Mouse (Mus musculus) erythroblast, embryonic 14.5 days (primary cell): ENCODE results near the gene N4bp1. TPM values are rescaled to one million over a fixed set of nuclear protein-coding genes. Genes with fewer than 3 reads are reported as not detected.

ENCODE experiments used
- H3K27me3 ChIP-seq: 2 replicates; pipeline ENCODE4 v1.6.1; 2012; ENCODE audit warnings: inconsistent platforms; ENCODE audit not compliant: control insufficient read depth
- H3K36me3 ChIP-seq: 2 replicates; pipeline ENCODE4 v1.6.1; 2012; ENCODE audit warnings: mild to moderate bottlenecking, inconsistent platforms; ENCODE audit not compliant: control insufficient read depth
- H3K4me1 ChIP-seq: 2 replicates; pipeline ENCODE4 v1.6.1; 2012; ENCODE audit warnings: inconsistent platforms; ENCODE audit not compliant: control insufficient read depth
- H3K4me3 ChIP-seq: replicated peaks from 2 replicates; pipeline ENCODE3; 2012; ENCODE audit warnings: moderate library complexity, mild to moderate bottlenecking, inconsistent platforms
- H3K9me3 ChIP-seq: 2 replicates; pipeline ENCODE4 v1.6.1; 2012; ENCODE audit warnings: low read length, inconsistent platforms, mixed read lengths; ENCODE audit not compliant: control insufficient read depth
- GATA1 ChIP-seq: IDR thresholded peaks from 2 replicates; pipeline ENCODE4 v1.6.1; 2012; ENCODE audit warnings: low read length, inconsistent platforms, mixed read lengths
- TAL1 ChIP-seq: IDR thresholded peaks from 3 replicates; pipeline ENCODE4 v1.6.1; 2012; ENCODE audit warnings: low read length, inconsistent platforms, mixed read lengths
- polyA plus RNA-seq: library from polyadenylated mRNA; stranded (reverse); fragments of >175 nt; gene quantifications from 2 replicates; pipeline ENCODE4 v1.2.3, GENCODE M21; 2012

The N4bp1 gene
- polyA plus RNA-seq, 1 experiment: 0.37 TPM

- Histone ChIP-seq H3K36me3 (no peaks in the 10 kb centered on the region), H3K9me3 (no peaks in the 10 kb centered on the region), H3K27me3 (no peaks in the 10 kb centered on the region), H3K4me1 (peaks cover 2% of the 10 kb centered on the region), H3K4me3 (no peak overlapping the region)
- TF ChIP-seq GATA1 (no peak), TAL1 (no peak)
Observed at GRCm38 (mm10) chr8:86801988-86802387, 83.1 kb downstream of the N4bp1 start.

- TF ChIP-seq TAL1 (no peak), GATA1 (no peak)
- no peaks in the 10 kb centered on the region for H3K9me3 ChIP-seq
- no peak overlapping the region for H3K4me3 ChIP-seq
- no peaks in the 10 kb centered on the region for H3K27me3 ChIP-seq
- peaks cover 2% of the 10 kb centered on the region for H3K4me1 ChIP-seq
- no peaks in the 10 kb centered on the region for H3K36me3 ChIP-seq
Observed at GRCm38 (mm10) chr8:86800966-86801365, 84.1 kb downstream of the N4bp1 start.

DNA sequence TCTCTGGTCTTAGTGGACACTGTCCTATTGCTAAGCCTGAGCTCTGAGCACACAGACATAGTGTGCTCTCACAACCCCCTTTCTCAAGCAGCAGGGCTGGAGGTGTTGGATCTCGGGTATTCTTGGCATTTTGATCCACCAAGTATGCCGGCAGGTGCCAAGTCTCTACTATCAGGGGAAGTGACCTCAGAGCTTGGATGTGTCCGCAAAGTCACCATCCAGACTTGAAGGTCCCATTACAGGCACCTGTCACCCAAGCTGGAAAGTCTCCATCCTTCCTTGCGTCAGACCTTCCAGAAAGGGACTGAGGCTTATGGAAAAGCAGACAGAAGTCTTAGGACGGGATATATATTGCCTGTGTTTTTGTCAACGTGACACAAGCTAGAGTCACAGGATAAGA, 86.9 kb downstream of the N4bp1 start:
- Histone ChIP-seq H3K4me3 (no peak overlapping the region), H3K9me3 (no peaks in the 10 kb centered on the region), H3K4me1 (no peaks in the 10 kb centered on the region), H3K27me3 (no peaks in the 10 kb centered on the region), H3K36me3 (no peaks in the 10 kb centered on the region)
- TF ChIP-seq TAL1 (no peak), GATA1 (no peak)

DNA sequence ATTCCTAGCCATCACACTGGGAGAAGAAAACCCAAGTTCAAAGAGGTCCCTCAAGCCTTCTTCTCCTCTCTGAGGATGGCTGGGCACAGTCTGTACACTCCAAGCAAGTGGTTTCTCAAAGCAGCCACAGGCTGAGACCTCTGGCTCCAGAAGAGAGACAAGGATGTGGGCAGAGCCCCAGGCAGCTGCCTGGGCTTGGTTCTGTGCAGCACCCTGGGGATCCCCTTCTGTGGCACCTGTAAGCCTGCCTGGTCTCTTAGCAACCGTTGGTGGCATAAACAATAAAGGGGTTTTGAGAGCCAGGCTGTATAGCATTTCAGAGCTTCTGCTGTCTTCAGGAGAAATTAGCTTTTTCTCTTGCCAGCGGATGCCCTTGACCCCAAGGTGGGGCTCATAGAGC, 87.4 kb downstream of the N4bp1 start:
- Histone ChIP-seq H3K36me3 (no peaks in the 10 kb centered on the region), H3K4me1 (no peaks in the 10 kb centered on the region), H3K4me3 (no peak overlapping the region), H3K9me3 (no peaks in the 10 kb centered on the region), H3K27me3 (no peaks in the 10 kb centered on the region)
- no peak for TF ChIP-seq GATA1
- TF ChIP-seq TAL1: no peak

GRCm38 (mm10) chr8:86794716-86795115, 90.3 kb downstream of the N4bp1 start:
- TF ChIP-seq GATA1 (no peak), TAL1 (no peak)
- Histone ChIP-seq H3K4me3 (no peak overlapping the region), H3K36me3 (no peaks in the 10 kb centered on the region), H3K4me1 (no peaks in the 10 kb centered on the region), H3K9me3 (no peaks in the 10 kb centered on the region), H3K27me3 (no peaks in the 10 kb centered on the region)

DNA sequence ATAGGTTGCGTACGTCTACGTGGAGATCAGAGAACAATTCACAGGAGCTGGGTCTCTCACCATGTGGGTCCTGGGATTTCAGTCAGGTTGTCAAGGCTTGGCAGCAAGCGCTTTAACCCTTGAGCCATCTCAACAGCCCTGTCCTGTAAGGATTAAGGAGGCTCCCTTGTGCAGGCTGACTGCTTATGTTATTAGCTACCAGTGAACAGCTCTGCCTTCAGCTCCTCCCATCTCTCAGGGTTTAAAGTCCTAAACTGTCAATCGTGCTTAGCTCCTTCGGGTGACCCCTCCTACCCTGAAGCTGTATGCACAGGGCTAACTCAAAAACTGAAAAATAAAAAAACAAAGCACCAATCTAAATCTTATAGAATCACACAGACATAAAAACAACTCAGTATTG, 93.5 kb downstream of the N4bp1 start:
- Histone ChIP-seq H3K27me3 (no peaks in the 10 kb centered on the region), H3K9me3 (no peaks in the 10 kb centered on the region), H3K4me1 (no peaks in the 10 kb centered on the region), H3K36me3 (no peaks in the 10 kb centered on the region), H3K4me3 (no peak overlapping the region)
- TF ChIP-seq TAL1: no peak
- TF ChIP-seq GATA1: no peak

- Histone ChIP-seq H3K27me3 (no peaks in the 10 kb centered on the region), H3K4me1 (no peaks in the 10 kb centered on the region; the same call in 1 of the 2 replicates), H3K4me3 (no peak overlapping the region), H3K36me3 (no peaks in the 10 kb centered on the region), H3K9me3 (no peaks in the 10 kb centered on the region)
- no peak for TF ChIP-seq GATA1
- no peak for TF ChIP-seq TAL1
Observed at GRCm38 (mm10) chr8:86789576-86789975, 95.5 kb downstream of the N4bp1 start.

DNA sequence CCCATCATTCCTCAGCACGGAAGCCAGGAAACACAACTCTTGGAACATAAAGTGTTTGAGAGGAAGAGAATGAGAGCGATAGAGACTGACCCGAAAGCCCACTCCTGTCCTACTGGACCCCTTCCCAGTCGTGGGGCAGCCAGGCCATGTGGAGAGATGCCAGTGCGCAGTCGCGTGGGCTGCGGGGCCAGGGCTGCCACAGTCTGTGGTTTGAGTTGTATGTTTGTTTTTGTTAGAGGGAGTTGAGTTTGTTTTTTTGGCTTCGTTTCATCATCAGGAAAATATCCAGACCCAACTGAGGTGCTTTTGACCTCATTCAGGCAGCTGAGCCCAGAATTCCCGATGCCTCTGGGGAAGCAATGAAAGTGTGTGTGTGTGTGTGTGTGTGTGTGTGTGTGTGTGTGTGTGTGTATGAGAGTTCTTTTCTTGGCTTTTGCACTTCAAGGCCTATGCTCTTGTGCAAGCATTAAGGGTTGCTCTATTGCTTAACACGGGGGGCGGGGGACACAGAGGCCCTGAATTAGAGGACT, 97.1 kb downstream of the N4bp1 start:
- no peak overlapping the region for H3K4me3 ChIP-seq
- H3K27me3 ChIP-seq: no peaks in the 10 kb centered on the region
- TF ChIP-seq TAL1: no peak
- no peak for TF ChIP-seq GATA1
- H3K4me1 ChIP-seq: no peaks in the 10 kb centered on the region; the same call in 1 of the 2 replicates
- no peaks in the 10 kb centered on the region for H3K36me3 ChIP-seq
- no peaks in the 10 kb centered on the region for H3K9me3 ChIP-seq

GRCm38 (mm10) chr8:86786498-86786897, 98.6 kb downstream of the N4bp1 start:
- Histone ChIP-seq H3K9me3 (no peaks in the 10 kb centered on the region), H3K27me3 (no peaks in the 10 kb centered on the region), H3K4me3 (no peak overlapping the region), H3K4me1 (no peaks in the 10 kb centered on the region; the same call in 1 of the 2 replicates), H3K36me3 (no peaks in the 10 kb centered on the region)
- TF ChIP-seq GATA1 (no peak), TAL1 (no peak)

- H3K4me1 ChIP-seq: no peaks in the 10 kb centered on the region
- no peaks in the 10 kb centered on the region for H3K9me3 ChIP-seq
- no peaks in the 10 kb centered on the region for H3K36me3 ChIP-seq
- no peak overlapping the region for H3K4me3 ChIP-seq
- TF ChIP-seq TAL1 (no peak), GATA1 (no peak)
- no peaks in the 10 kb centered on the region for H3K27me3 ChIP-seq
Observed at GRCm38 (mm10) chr8:86781094-86781493, 104.0 kb downstream of the N4bp1 start.
